Mouse (Mus musculus): ENCODE data around the gene Sapcd2.

- TF ChIP-seq CTCF (IDR thresholded peaks at IDR 0.05; ENCODE audit: insufficient read depth, low read length) (no peak), POLR2A (IDR thresholded peaks at IDR 0.05; ENCODE audit: borderline replicate concordance, extremely low read depth, low read depth, low read length) (no peak)
Measured at GRCm38 (mm10) chr2:25384492-25384891, 12.4 kb downstream of the Sapcd2 start.

Measured in lung, adult 2 months (tissue).